Mouse (Mus musculus) liver, embryonic 11.5 days (tissue): ENCODE measurements at regions not wholly inside any gene's neighbourhood (a gene's known extent, or its start where the extent isn't known, plus 50 kb on each side); places are given as distances from the start of the nearest gene placed in this dataset.
A peak's percentile ranks its signal among the peaks of the same experiment; 100 is the strongest.
"Not testable (repeated sequence)": the region's sequence is repeated elsewhere in the genome, so short reads cannot be mapped to it uniquely, and the experiment has no call there.

Experiments
- ATAC-seq: fragments of 200-750 bp; cut with Nextera tagmentation; replicated peaks from 2 replicates; pipeline ENCODE4 v1.8.0; 2017; ENCODE audit warnings: moderate number of reproducible peaks, mild to moderate bottlenecking, moderate TSS enrichment, moderate library complexity; ENCODE audit not compliant: low FRiP score
- DNase-seq: peaks from one replicate; pipeline ENCODE4 v3.0.0-alpha.2; 2017; ENCODE audit warnings: low spot score
- H3K27ac ChIP-seq: fragments of 300-500 bp; sonication (generic); 2 replicates; pipeline ENCODE4 v1.5.1; 2014; ENCODE audit warnings: mild to moderate bottlenecking, low read depth, low read length, control low read depth
- H3K27me3 ChIP-seq: fragments of 300-500 bp; sonication (generic); replicated peaks from 2 replicates; pipeline ENCODE4 v1.6.1; 2014; ENCODE audit warnings: low read length, mixed read lengths; ENCODE audit not compliant: control insufficient read depth, insufficient read depth
- H3K36me3 ChIP-seq: fragments of 300-500 bp; sonication (generic); 2 replicates; pipeline ENCODE4 v1.6.1; 2014; ENCODE audit warnings: mild to moderate bottlenecking, low read length, moderate library complexity, mixed read lengths; ENCODE audit not compliant: control insufficient read depth, insufficient read depth
- H3K4me1 ChIP-seq: fragments of 300-500 bp; sonication (generic); replicated peaks from 2 replicates; pipeline ENCODE4 v1.6.1; 2014; ENCODE audit warnings: low read length, mixed read lengths; ENCODE audit not compliant: control insufficient read depth, insufficient read depth
- H3K4me2 ChIP-seq: fragments of 300-500 bp; sonication (generic); 2 replicates; pipeline ENCODE4 v1.6.1; 2014; ENCODE audit warnings: mild to moderate bottlenecking, control low read depth, moderate library complexity
- H3K4me3 ChIP-seq: fragments of 300-500 bp; sonication (generic); 2 replicates; pipeline ENCODE4 v1.5.1; 2014; ENCODE audit warnings: low read depth, low read length, control low read depth
- H3K9ac ChIP-seq: fragments of 300-500 bp; sonication (generic); 2 replicates; pipeline ENCODE4 v1.6.1; 2014; ENCODE audit warnings: low read depth, low read length, control low read depth
- H3K9me3 ChIP-seq: fragments of 300-500 bp; sonication (generic); 2 replicates; pipeline ENCODE4 v1.6.1; 2016; ENCODE audit warnings: low read length, inconsistent platforms, mixed read lengths; ENCODE audit not compliant: control insufficient read depth
- WGBS: fragments of 180-500 bp; shearing (Covaris S2); extraction: QIAGEN DNeasy Blood & Tissue Kit; methylation state at CpG from one replicate; pipeline ENCODE4 v1.1.7; 2014; 5-methylcytosine and 5-hydroxymethylcytosine counted together

GRCm38 (mm10) chr3:5806947-5807575 lies 56.5 kb downstream of the Gm8797 start:
- Histone ChIP-seq H3K9me3 (no peaks in the 10 kb centered on the region), H3K4me1 (no peaks in the 10 kb centered on the region), H3K27me3 (no peaks in the 10 kb centered on the region), H3K4me3 (no peak overlapping the region), H3K9ac (no peak overlapping the region), H3K4me2 (no peak overlapping the region), H3K36me3 (no peaks in the 10 kb centered on the region), H3K27ac (no peak overlapping the region)
- 91% methylated on average over 2 of the region's 2 CpGs for WGBS
- no peak for DNase-seq
- no peak for ATAC-seq

GRCm38 (mm10) chr3:5811071-5811590 lies 60.5 kb downstream of the Gm8797 start:
- no peak overlapping the region for H3K9ac ChIP-seq
- no peaks in the 10 kb centered on the region for H3K36me3 ChIP-seq
- DNase-seq (no peak), ATAC-seq (no peak)
- no peak overlapping the region for H3K4me3 ChIP-seq
- 80% methylated on average over 3 of the region's 3 CpGs for WGBS
- H3K4me2 ChIP-seq, result no peak overlapping the region
- no peak overlapping the region for H3K27ac ChIP-seq
- no peaks in the 10 kb centered on the region for H3K9me3 ChIP-seq
- no peaks in the 10 kb centered on the region for H3K27me3 ChIP-seq
- H3K4me1 ChIP-seq, result no peaks in the 10 kb centered on the region

- 79% methylated on average over 7 of the region's 7 CpGs for WGBS
- not testable (repeated sequence) for H3K4me2 ChIP-seq, H3K4me1 ChIP-seq, H3K9me3 ChIP-seq, ATAC-seq, H3K27me3 ChIP-seq, H3K27ac ChIP-seq, H3K36me3 ChIP-seq, H3K9ac ChIP-seq, H3K4me3 ChIP-seq, DNase-seq
Observed at GRCm38 (mm10) chr3:5820243-5820642, 69.6 kb downstream of the Gm8797 start.

- not testable (repeated sequence) for H3K9me3 ChIP-seq, DNase-seq, ATAC-seq
Observed at GRCm38 (mm10) chr3:5860237-5860636, 109.6 kb downstream of the Gm8797 start.

GRCm38 (mm10) chr3:5870407-5870806 lies 119.8 kb downstream of the Gm8797 start:
- no peaks in the 10 kb centered on the region for H3K27me3 ChIP-seq
- 58% methylated on average over 2 of the region's 2 CpGs for WGBS

More at GRCm38 (mm10) chr3:5860237-5860636, 109.6 kb downstream of the Gm8797 start:
- not testable (repeated sequence) for H3K9ac ChIP-seq, H3K4me1 ChIP-seq, H3K36me3 ChIP-seq, H3K27ac ChIP-seq, H3K4me2 ChIP-seq, H3K4me3 ChIP-seq, H3K27me3 ChIP-seq
- WGBS, result 32% methylated on average over 18 of the region's 20 CpGs

GRCm38 (mm10) chr3:5879113-5879512 lies 128.5 kb downstream of the Gm8797 start:
- Histone ChIP-seq H3K4me2 (no peak overlapping the region), H3K9me3 (no peaks in the 10 kb centered on the region), H3K4me3 (no peak overlapping the region), H3K4me1 (no peaks in the 10 kb centered on the region), H3K9ac (no peak overlapping the region), H3K36me3 (no peaks in the 10 kb centered on the region), H3K27ac (no peak overlapping the region), H3K27me3 (no peaks in the 10 kb centered on the region)
- no peak for DNase-seq
- ATAC-seq, result no peak

More at GRCm38 (mm10) chr3:5870407-5870806, 119.8 kb downstream of the Gm8797 start:
- no peak overlapping the region for H3K27ac ChIP-seq
- H3K4me3 ChIP-seq, result no peak overlapping the region
- no peaks in the 10 kb centered on the region for H3K9me3 ChIP-seq
- no peak for DNase-seq
- no peaks in the 10 kb centered on the region for H3K4me1 ChIP-seq
- no peak overlapping the region for H3K9ac ChIP-seq
- H3K36me3 ChIP-seq, result no peaks in the 10 kb centered on the region
- ATAC-seq, result no peak
- H3K4me2 ChIP-seq, result no peak overlapping the region

- Histone ChIP-seq H3K36me3 (no peaks in the 10 kb centered on the region), H3K27me3 (no peaks in the 10 kb centered on the region), H3K9me3 (no peaks in the 10 kb centered on the region), H3K9ac (no peak overlapping the region), H3K4me2 (no peak overlapping the region), H3K4me3 (no peak overlapping the region), H3K27ac (no peak overlapping the region), H3K4me1 (no peaks in the 10 kb centered on the region)
- ATAC-seq (peak; percentile 83), DNase-seq (no peak)
- WGBS, result 34% methylated on average over 1 of the region's 1 CpGs
Observed at GRCm38 (mm10) chr3:5917536-5917935, 166.9 kb downstream of the Gm8797 start.

GRCm38 (mm10) chr3:5950243-5950642 lies 199.6 kb downstream of the Gm8797 start:
- not testable (repeated sequence) for H3K27ac ChIP-seq, DNase-seq, H3K4me1 ChIP-seq, H3K36me3 ChIP-seq, H3K4me3 ChIP-seq, H3K4me2 ChIP-seq, ATAC-seq, H3K9me3 ChIP-seq, H3K27me3 ChIP-seq, H3K9ac ChIP-seq
- 82% methylated on average over 11 of the region's 11 CpGs for WGBS

- ATAC-seq, H3K4me3 ChIP-seq, H3K4me2 ChIP-seq, H3K9ac ChIP-seq, DNase-seq, H3K36me3 ChIP-seq, H3K27ac ChIP-seq, H3K9me3 ChIP-seq, H3K4me1 ChIP-seq, H3K27me3 ChIP-seq: not testable (repeated sequence)
- 73% methylated on average over 5 of the region's 5 CpGs for WGBS
Observed at GRCm38 (mm10) chr3:5989011-5989645, 238.5 kb downstream of the Gm8797 start.
